Mouse (Mus musculus): ENCODE measurements around the gene Cask. TPM values are rescaled to one million over a fixed set of nuclear protein-coding genes. Genes with fewer than 3 reads are reported as not detected.
"Not testable (repeated sequence)": the region's sequence is repeated elsewhere in the genome, so short reads cannot be mapped to it uniquely, and the experiment has no call there.

Cask gene
- polyA plus RNA-seq, 1 experiment from 2014 or later: 5.7 TPM

- Histone ChIP-seq H3K9me3 (replicated peaks) (0 out of 2 replicates have a peak, but pooled peaks cover 12% of the 10 kb centered on the region), H3K27ac (ENCODE audit: poor library complexity, severe bottlenecking) (peak overlapping the region; percentile 86), H3K36me3 (no peaks in the 10 kb centered on the region), H3K4me1 (replicated peaks) (no peaks in the 10 kb centered on the region), H3K9ac (peak overlapping the region; percentile 86), H3K4me2 (peak overlapping the region; percentile 68), H3K4me3 (peak overlapping the region; percentile 76), H3K27me3 (replicated peaks) (no peaks in the 10 kb centered on the region)
- 19% methylated on average over 22 of the region's 22 CpGs for WGBS
- no peak for ATAC-seq (ENCODE audit: insufficient number of reproducible peaks, low FRiP score)
Observed at GRCm38 (mm10) chrX:13845141-13845857, 5.9 kb downstream of the Cask start.

- Histone ChIP-seq H3K27ac (ENCODE audit: poor library complexity, severe bottlenecking) (no peak overlapping the region), H3K36me3 (no peaks in the 10 kb centered on the region), H3K9ac (no peak overlapping the region), H3K27me3 (replicated peaks) (no peaks in the 10 kb centered on the region), H3K4me2 (no peak overlapping the region), H3K4me1 (replicated peaks) (no peaks in the 10 kb centered on the region), H3K9me3 (replicated peaks) (no peaks in the 10 kb centered on the region), H3K4me3 (no peak overlapping the region)
- WGBS: 64% methylated on average over 1 of the region's 1 CpGs
- no peak for ATAC-seq (ENCODE audit: insufficient number of reproducible peaks, low FRiP score)
Observed at GRCm38 (mm10) chrX:13822792-13823191, 28.4 kb downstream of the Cask start.

GRCm38 (mm10) chrX:13798754-13799153 lies 52.4 kb downstream of the Cask start:
- Histone ChIP-seq H3K4me3 (no peak overlapping the region), H3K4me1 (replicated peaks) (no peaks in the 10 kb centered on the region), H3K27ac (ENCODE audit: poor library complexity, severe bottlenecking) (no peak overlapping the region), H3K9me3 (replicated peaks) (no peaks in the 10 kb centered on the region), H3K36me3 (no peaks in the 10 kb centered on the region), H3K4me2 (no peak overlapping the region), H3K27me3 (replicated peaks) (no peaks in the 10 kb centered on the region), H3K9ac (no peak overlapping the region)
- ATAC-seq (ENCODE audit: insufficient number of reproducible peaks, low FRiP score): no peak
- WGBS: 60% methylated on average over 2 of the region's 2 CpGs

- H3K27me3 ChIP-seq (replicated peaks): no peaks in the 10 kb centered on the region
- no peak overlapping the region for H3K4me3 ChIP-seq
- no peak overlapping the region for H3K9ac ChIP-seq
- H3K36me3 ChIP-seq: no peaks in the 10 kb centered on the region
- no peak overlapping the region for H3K27ac ChIP-seq (ENCODE audit: poor library complexity, severe bottlenecking)
- H3K4me2 ChIP-seq: no peak overlapping the region
- no peaks in the 10 kb centered on the region for H3K4me1 ChIP-seq (replicated peaks)
- no peak for ATAC-seq (ENCODE audit: insufficient number of reproducible peaks, low FRiP score)
- no peaks in the 10 kb centered on the region for H3K9me3 ChIP-seq (replicated peaks)
- WGBS: 80% methylated on average over 1 of the region's 1 CpGs
Observed at GRCm38 (mm10) chrX:13765672-13766071, 85.5 kb downstream of the Cask start.

- no peaks in the 10 kb centered on the region for H3K27me3 ChIP-seq (replicated peaks)
- H3K9ac ChIP-seq: no peak overlapping the region
- H3K4me2 ChIP-seq: no peak overlapping the region
- 78% methylated on average over 1 of the region's 1 CpGs for WGBS
- no peaks in the 10 kb centered on the region for H3K9me3 ChIP-seq (replicated peaks)
- no peak overlapping the region for H3K27ac ChIP-seq (ENCODE audit: poor library complexity, severe bottlenecking)
- H3K4me3 ChIP-seq: no peak overlapping the region
- no peaks in the 10 kb centered on the region for H3K36me3 ChIP-seq
- ATAC-seq (ENCODE audit: insufficient number of reproducible peaks, low FRiP score): no peak
- H3K4me1 ChIP-seq (replicated peaks): no peaks in the 10 kb centered on the region
Observed at GRCm38 (mm10) chrX:13765024-13765423, 86.1 kb downstream of the Cask start.

GRCm38 (mm10) chrX:13757279-13758005 lies 93.7 kb downstream of the Cask start:
- ATAC-seq (ENCODE audit: insufficient number of reproducible peaks, low FRiP score): no peak
- Histone ChIP-seq H3K36me3 (no peaks in the 10 kb centered on the region), H3K9me3 (replicated peaks) (no peaks in the 10 kb centered on the region), H3K9ac (no peak overlapping the region), H3K27me3 (replicated peaks) (no peaks in the 10 kb centered on the region), H3K4me2 (no peak overlapping the region), H3K4me3 (no peak overlapping the region), H3K4me1 (replicated peaks) (no peaks in the 10 kb centered on the region), H3K27ac (ENCODE audit: poor library complexity, severe bottlenecking) (no peak overlapping the region)
- 25% methylated on average over 3 of the region's 3 CpGs for WGBS

GRCm38 (mm10) chrX:13741110-13741509 lies 110.1 kb downstream of the Cask start:
- Histone ChIP-seq H3K27ac (ENCODE audit: poor library complexity, severe bottlenecking) (no peak overlapping the region), H3K9me3 (replicated peaks) (no peaks in the 10 kb centered on the region), H3K4me2 (no peak overlapping the region), H3K4me3 (no peak overlapping the region), H3K9ac (no peak overlapping the region), H3K27me3 (replicated peaks) (no peaks in the 10 kb centered on the region), H3K36me3 (no peaks in the 10 kb centered on the region), H3K4me1 (replicated peaks) (peaks cover 3% of the 10 kb centered on the region)
- 18% methylated on average over 2 of the region's 2 CpGs for WGBS
- no peak for ATAC-seq (ENCODE audit: insufficient number of reproducible peaks, low FRiP score)

- not testable (repeated sequence) for H3K4me3 ChIP-seq; H3K27me3 ChIP-seq (replicated peaks); H3K9me3 ChIP-seq (replicated peaks); H3K4me1 ChIP-seq (replicated peaks); H3K27ac ChIP-seq (ENCODE audit: poor library complexity, severe bottlenecking); H3K36me3 ChIP-seq; ATAC-seq (ENCODE audit: insufficient number of reproducible peaks, low FRiP score); H3K9ac ChIP-seq; H3K4me2 ChIP-seq
Observed at GRCm38 (mm10) chrX:13730785-13731184, 120.4 kb downstream of the Cask start.

- Histone ChIP-seq H3K27me3 (replicated peaks) (no peaks in the 10 kb centered on the region), H3K9me3 (replicated peaks) (no peaks in the 10 kb centered on the region), H3K4me1 (replicated peaks) (no peaks in the 10 kb centered on the region), H3K9ac (no peak overlapping the region), H3K4me2 (no peak overlapping the region), H3K27ac (ENCODE audit: poor library complexity, severe bottlenecking) (no peak overlapping the region), H3K36me3 (no peaks in the 10 kb centered on the region), H3K4me3 (no peak overlapping the region)
- 65% methylated on average over 1 of the region's 1 CpGs for WGBS
- no peak for ATAC-seq (ENCODE audit: insufficient number of reproducible peaks, low FRiP score)
Observed at GRCm38 (mm10) chrX:13729835-13730480, 121.2 kb downstream of the Cask start.

GRCm38 (mm10) chrX:13725573-13726403 lies 125.4 kb downstream of the Cask start:
- Histone ChIP-seq H3K9ac (no peak overlapping the region), H3K4me2 (no peak overlapping the region), H3K27ac (ENCODE audit: poor library complexity, severe bottlenecking) (no peak overlapping the region), H3K27me3 (replicated peaks) (no peaks in the 10 kb centered on the region), H3K36me3 (no peaks in the 10 kb centered on the region), H3K9me3 (replicated peaks) (no peaks in the 10 kb centered on the region), H3K4me3 (no peak overlapping the region), H3K4me1 (replicated peaks) (no peaks in the 10 kb centered on the region)
- ATAC-seq (ENCODE audit: insufficient number of reproducible peaks, low FRiP score): no peak
- 79% methylated on average over 8 of the region's 8 CpGs for WGBS

Data from heart, embryonic 12.5 days (tissue).